Mouse (Mus musculus) left cerebral cortex, adult 11 months (tissue): ENCODE measurements around the gene Srrm1.
A peak's percentile ranks its signal among the peaks of the same experiment; 100 is the strongest.
"Not testable (repeated sequence)": the region's sequence is repeated elsewhere in the genome, so short reads cannot be mapped to it uniquely, and the experiment has no call there.

ENCODE experiments used
- DNase-seq: peaks from one replicate; pipeline ENCODE4 v3.0.0; 2022; ENCODE audit warnings: low spot score

Srrm1 gene

GRCm38 (mm10) chr4:135353066-135353793 is at the start of gene Srrm1:
Gene Srrm1 (minus strand): TSS chr4:135353321.
- DNase-seq, result peak; percentile 96

GRCm38 (mm10) chr4:135401881-135402280 is 48.8 kb upstream of the Srrm1 start:
- no peak for DNase-seq

GRCm38 (mm10) chr4:135397991-135398390 is 44.9 kb upstream of the Srrm1 start, which contains the start of gene Ncmap:
Gene Ncmap (minus strand): TSS chr4:135398227.
- no peak for DNase-seq

GRCm38 (mm10) chr4:135397551-135397950 is 44.4 kb upstream of the Srrm1 start:
- DNase-seq, result no peak

- DNase-seq, result no peak
Measured at GRCm38 (mm10) chr4:135396303-135396702, 43.2 kb upstream of the Srrm1 start.

GRCm38 (mm10) chr4:135395375-135395774 is 42.3 kb upstream of the Srrm1 start:
- DNase-seq, result no peak

GRCm38 (mm10) chr4:135394666-135395065 is 41.5 kb upstream of the Srrm1 start:
- no peak for DNase-seq

GRCm38 (mm10) chr4:135393381-135393780 is 40.3 kb upstream of the Srrm1 start:
- no peak for DNase-seq

- DNase-seq, result no peak
Measured at GRCm38 (mm10) chr4:135392801-135393200, 39.7 kb upstream of the Srrm1 start.

- DNase-seq, result no peak
Measured at GRCm38 (mm10) chr4:135391014-135391413, 37.9 kb upstream of the Srrm1 start.

GRCm38 (mm10) chr4:135385614-135386013 is 32.5 kb upstream of the Srrm1 start:
- DNase-seq, result no peak

GRCm38 (mm10) chr4:135382316-135382715 is 29.2 kb upstream of the Srrm1 start:
- no peak for DNase-seq

- DNase-seq, result no peak
Measured at GRCm38 (mm10) chr4:135381355-135381754, 28.2 kb upstream of the Srrm1 start.

GRCm38 (mm10) chr4:135377241-135377640 is 24.1 kb upstream of the Srrm1 start:
- DNase-seq, result no peak

GRCm38 (mm10) chr4:135375444-135375843 is 22.3 kb upstream of the Srrm1 start:
- DNase-seq, result no peak

- no peak for DNase-seq
Measured at GRCm38 (mm10) chr4:135373299-135373698, 20.2 kb upstream of the Srrm1 start.

- no peak for DNase-seq
Measured at GRCm38 (mm10) chr4:135370372-135370771, 17.3 kb upstream of the Srrm1 start.

GRCm38 (mm10) chr4:135362828-135363227 is 9.7 kb upstream of the Srrm1 start:
- no peak for DNase-seq

GRCm38 (mm10) chr4:135361722-135362121 is 8.6 kb upstream of the Srrm1 start:
- DNase-seq, result no peak

GRCm38 (mm10) chr4:135358736-135359135 is 5.6 kb upstream of the Srrm1 start:
- DNase-seq, result no peak

- no peak for DNase-seq
Measured at GRCm38 (mm10) chr4:135357221-135357920, 4.2 kb upstream of the Srrm1 start.

GRCm38 (mm10) chr4:135355886-135356550 is 2.9 kb upstream of the Srrm1 start:
- DNase-seq, result no peak

- not testable (repeated sequence) for DNase-seq
Measured at GRCm38 (mm10) chr4:135354751-135355150, 1.6 kb upstream of the Srrm1 start.
